Mouse (Mus musculus): ENCODE measurements around the gene Tmem130. TPM values are rescaled to one million over a fixed set of nuclear protein-coding genes. Genes with fewer than 3 reads are reported as not detected.
A peak's percentile ranks its signal among the peaks of the same experiment; 100 is the strongest.

Tmem130 gene
- total and polyA plus RNA-seq, 2 experiments from 2014 or later, result 262 to 379 TPM

GRCm38 (mm10) chr5:144695289-144696060 lies 66.1 kb downstream of the Tmem130 start:
- no peak overlapping the region for H3K27ac ChIP-seq (ENCODE audit: low read depth, low read length)
- DNase-seq, result peak; percentile 56
- no peaks in the 10 kb centered on the region for H3K9me3 ChIP-seq (ENCODE audit: low read length)
- H3K9ac ChIP-seq, result no peak overlapping the region
- H3K27me3 ChIP-seq (ENCODE audit: insufficient read depth, low read length), result no peaks in the 10 kb centered on the region
- no peak overlapping the region for H3K4me2 ChIP-seq (ENCODE audit: low read depth)
- peaks cover 7% of the 10 kb centered on the region; the same call in 1 of the 2 replicates for H3K4me1 ChIP-seq (ENCODE audit: insufficient read depth)
- TF ChIP-seq CTCF (IDR thresholded peaks at IDR 0.05; ENCODE audit: low read depth), result no peak
- ATAC-seq, result peak; percentile 90
- no peak overlapping the region for H3K4me3 ChIP-seq (ENCODE audit: low read depth, low read length)
- no peaks in the 10 kb centered on the region for H3K36me3 ChIP-seq (ENCODE audit: insufficient read depth)
- 38% methylated on average over 8 of the region's 8 CpGs for WGBS

- Histone ChIP-seq H3K36me3 (ENCODE audit: insufficient read depth) (no peaks in the 10 kb centered on the region), H3K4me2 (ENCODE audit: low read depth) (no peak overlapping the region), H3K4me3 (ENCODE audit: low read depth, low read length) (no peak overlapping the region), H3K27ac (ENCODE audit: low read depth, low read length) (no peak overlapping the region), H3K9me3 (ENCODE audit: low read length) (no peaks in the 10 kb centered on the region), H3K9ac (no peak overlapping the region), H3K27me3 (ENCODE audit: insufficient read depth, low read length) (no peaks in the 10 kb centered on the region), H3K4me1 (ENCODE audit: insufficient read depth) (peaks cover 7% of the 10 kb centered on the region; the same call in 1 of the 2 replicates)
- TF ChIP-seq CTCF (IDR thresholded peaks at IDR 0.05; ENCODE audit: low read depth), result peak; percentile 27
- no peak for DNase-seq
- WGBS, result 79% methylated on average over 4 of the region's 4 CpGs
- ATAC-seq, result no peak
Measured at GRCm38 (mm10) chr5:144694161-144694560, 67.5 kb downstream of the Tmem130 start.

- no peak overlapping the region for H3K4me3 ChIP-seq (ENCODE audit: low read depth, low read length)
- H3K9ac ChIP-seq, result no peak overlapping the region
- no peak for DNase-seq
- H3K36me3 ChIP-seq (ENCODE audit: insufficient read depth), result no peaks in the 10 kb centered on the region
- H3K27me3 ChIP-seq (ENCODE audit: insufficient read depth, low read length), result no peaks in the 10 kb centered on the region
- H3K27ac ChIP-seq (ENCODE audit: low read depth, low read length), result no peak overlapping the region
- 41% methylated on average over 4 of the region's 4 CpGs for WGBS
- no peak for TF ChIP-seq CTCF (IDR thresholded peaks at IDR 0.05; ENCODE audit: low read depth)
- H3K4me2 ChIP-seq (ENCODE audit: low read depth), result no peak overlapping the region
- no peaks in the 10 kb centered on the region for H3K9me3 ChIP-seq (ENCODE audit: low read length)
- no peak for ATAC-seq
- H3K4me1 ChIP-seq (ENCODE audit: insufficient read depth), result peaks cover 7% of the 10 kb centered on the region; the same call in 1 of the 2 replicates
Measured at GRCm38 (mm10) chr5:144691421-144691820, 70.2 kb downstream of the Tmem130 start.

GRCm38 (mm10) chr5:144688371-144688770 lies 73.2 kb downstream of the Tmem130 start:
- no peak overlapping the region for H3K4me3 ChIP-seq (ENCODE audit: low read depth, low read length)
- no peak for ATAC-seq
- no peaks in the 10 kb centered on the region for H3K4me1 ChIP-seq (ENCODE audit: insufficient read depth)
- no peaks in the 10 kb centered on the region for H3K9me3 ChIP-seq (ENCODE audit: low read length)
- H3K36me3 ChIP-seq (ENCODE audit: insufficient read depth), result no peaks in the 10 kb centered on the region
- no peak overlapping the region for H3K9ac ChIP-seq
- no peak overlapping the region for H3K4me2 ChIP-seq (ENCODE audit: low read depth)
- no peaks in the 10 kb centered on the region for H3K27me3 ChIP-seq (ENCODE audit: insufficient read depth, low read length)
- WGBS, result 46% methylated on average over 4 of the region's 4 CpGs
- H3K27ac ChIP-seq (ENCODE audit: low read depth, low read length), result no peak overlapping the region
- no peak for DNase-seq
- no peak for TF ChIP-seq CTCF (IDR thresholded peaks at IDR 0.05; ENCODE audit: low read depth)

Other genes starting within 250 kb of the Tmem130 start
- 22.5 and 33.1 TPM in 2 replicates for gene Nptx2, start 215.9 kb downstream of the Tmem130 start, total RNA-seq (2014; rRNA removed)
- 5.1 and 6.9 TPM in 2 replicates for gene Nptx2, start 215.9 kb downstream of the Tmem130 start, polyA plus RNA-seq (2015; fragmentation: Nextera tagmentation; extraction: Ambion mirVana)
- gene Trrap, start 5.9 kb upstream of the Tmem130 start, total RNA-seq (2014; rRNA removed), result 92.1 and 125 TPM in 2 replicates
- gene Trrap, start 5.9 kb upstream of the Tmem130 start, polyA plus RNA-seq (2015; fragmentation: Nextera tagmentation; extraction: Ambion mirVana), result 30.2 and 47.1 TPM in 2 replicates
- 49.2 and 55.5 TPM in 2 replicates for gene Smurf1, start 204.0 kb upstream of the Tmem130 start, total RNA-seq (2014; rRNA removed)
- 15.3 and 21.6 TPM in 2 replicates for gene Smurf1, start 204.0 kb upstream of the Tmem130 start, polyA plus RNA-seq (2015; fragmentation: Nextera tagmentation; extraction: Ambion mirVana)

All from forebrain, postnatal 0 days (tissue).